Mouse (Mus musculus) right cerebral cortex, postnatal 10 days (tissue): ENCODE measurements around the gene Mrpl51.

Experiments
- DNase-seq, 2 experiments: peaks; one replicate each; pipeline ENCODE4 v3.0.0; 2021; ENCODE audit warnings: low spot score in 2 of 2

The Mrpl51 gene

DNA sequence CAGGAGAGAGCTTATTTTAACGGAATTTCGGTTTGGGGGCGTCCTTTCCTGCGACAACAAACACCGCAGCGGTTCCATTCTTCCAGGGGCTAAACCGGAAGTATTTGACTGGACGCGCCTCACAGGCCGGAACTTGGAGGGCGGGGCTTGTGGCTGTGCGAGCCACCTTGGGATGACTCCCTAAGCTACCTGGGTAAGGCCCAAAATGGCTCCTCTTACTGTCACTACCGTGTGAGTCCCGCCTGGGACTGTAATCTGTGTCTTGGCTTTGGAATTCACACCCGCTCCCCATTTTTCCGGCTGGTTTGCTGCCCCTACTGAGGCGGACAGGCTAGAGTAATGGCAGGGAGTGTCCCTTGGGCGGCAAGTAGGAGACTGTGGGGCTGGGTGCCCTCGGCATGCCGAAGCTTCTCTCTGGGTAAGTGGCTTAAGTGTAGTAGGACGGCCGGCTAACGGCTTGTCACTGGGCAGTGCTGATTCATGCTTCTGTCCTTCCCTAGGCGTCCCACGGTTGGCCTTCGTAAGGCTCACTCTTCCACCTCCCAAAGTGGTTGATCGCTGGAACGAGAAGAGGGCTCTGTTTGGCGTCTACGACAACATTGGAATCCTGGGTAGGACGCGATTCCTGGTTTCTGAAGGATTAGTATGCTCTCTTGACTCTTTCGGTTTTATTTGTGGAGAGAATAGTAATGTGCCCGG lies 564 bp downstream of the Mrpl51 start:
- peak; percentile 95 for DNase-seq

DNA sequence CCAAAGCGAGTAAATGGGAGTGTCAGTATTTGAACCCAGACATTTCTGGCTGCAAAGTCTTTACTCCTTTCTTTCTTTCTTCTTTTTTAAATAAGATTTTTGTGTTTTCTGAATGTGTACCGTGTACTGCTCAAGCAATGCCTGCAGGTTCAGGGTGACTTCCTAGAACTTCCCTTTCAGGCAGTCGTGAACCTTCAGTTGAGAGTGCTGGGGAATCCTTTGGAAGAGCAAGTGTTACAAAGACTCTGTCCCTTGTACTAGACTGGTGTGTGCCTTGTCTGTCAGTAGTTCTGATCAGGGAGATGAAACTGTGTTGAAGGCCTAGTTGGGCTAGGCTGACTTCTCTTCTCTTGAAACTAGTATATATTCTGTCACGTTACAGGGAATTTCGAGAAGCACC lies 1.2 kb downstream of the Mrpl51 start:
- DNase-seq: no peak

DNA sequence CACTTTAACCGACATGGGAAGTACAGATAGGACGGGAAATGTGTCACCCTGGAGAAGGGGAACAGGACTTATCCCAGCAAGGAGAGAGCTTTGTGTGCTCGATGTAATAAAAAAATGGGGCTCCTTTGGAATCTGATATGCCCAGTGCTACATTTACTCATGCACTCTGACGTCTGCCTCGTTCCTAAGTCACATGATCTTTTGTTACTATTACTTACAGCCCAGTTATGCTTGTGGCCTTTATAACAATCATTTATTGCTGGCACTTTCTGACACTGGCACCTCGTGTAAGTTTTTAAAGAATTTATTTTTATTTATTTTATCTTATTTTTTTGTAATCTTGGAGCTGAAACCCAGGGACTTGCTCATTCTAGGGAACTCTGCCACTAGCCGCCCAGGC lies 1.8 kb downstream of the Mrpl51 start:
- DNase-seq: no peak

DNA sequence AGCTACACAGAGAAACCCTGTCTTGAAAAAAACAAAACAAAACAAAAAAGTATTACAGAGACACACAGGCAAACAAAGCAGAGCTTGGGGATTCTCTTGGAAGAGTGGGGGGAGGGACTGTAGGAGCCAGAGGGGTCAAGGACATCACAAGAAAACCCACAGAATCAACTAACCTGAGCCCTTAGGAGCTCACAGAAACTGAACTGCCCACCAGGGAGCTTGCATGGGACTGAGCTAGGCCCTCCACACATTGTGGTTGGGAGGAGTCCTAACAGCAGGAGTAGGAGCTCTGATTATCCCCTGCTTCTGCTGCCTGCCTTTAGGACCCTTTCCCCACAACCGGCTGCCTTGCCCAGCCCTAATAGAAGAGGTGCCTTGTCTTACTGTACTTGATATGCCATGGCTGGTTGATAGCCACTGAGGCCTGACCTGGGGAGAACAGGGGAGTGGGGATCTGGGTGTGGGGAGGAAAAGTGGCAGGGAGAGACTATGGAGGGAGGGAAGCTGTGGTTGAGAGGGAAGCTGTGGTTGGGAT lies 4.0 kb downstream of the Mrpl51 start:
- no peak for DNase-seq

DNA sequence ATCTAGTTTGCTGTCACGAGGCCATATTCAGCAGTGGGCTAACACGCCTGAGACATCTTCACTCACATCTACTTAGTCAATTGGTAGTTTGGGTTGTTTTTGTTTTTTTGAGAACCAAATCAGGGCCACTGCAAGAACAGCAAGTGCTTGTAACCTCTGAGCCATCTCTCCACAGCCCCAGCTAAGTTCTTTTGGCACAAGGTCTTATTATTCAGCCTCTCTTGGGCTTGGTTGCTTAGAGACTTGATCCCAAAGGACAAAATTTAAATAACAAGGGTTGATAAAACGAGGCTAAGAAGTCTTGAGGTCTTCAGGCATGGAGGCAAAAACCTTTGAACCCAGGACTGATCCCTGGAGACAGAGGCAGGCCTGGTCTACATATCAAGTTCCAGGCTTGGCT lies 4.7 kb downstream of the Mrpl51 start:
- no peak for DNase-seq

DNA sequence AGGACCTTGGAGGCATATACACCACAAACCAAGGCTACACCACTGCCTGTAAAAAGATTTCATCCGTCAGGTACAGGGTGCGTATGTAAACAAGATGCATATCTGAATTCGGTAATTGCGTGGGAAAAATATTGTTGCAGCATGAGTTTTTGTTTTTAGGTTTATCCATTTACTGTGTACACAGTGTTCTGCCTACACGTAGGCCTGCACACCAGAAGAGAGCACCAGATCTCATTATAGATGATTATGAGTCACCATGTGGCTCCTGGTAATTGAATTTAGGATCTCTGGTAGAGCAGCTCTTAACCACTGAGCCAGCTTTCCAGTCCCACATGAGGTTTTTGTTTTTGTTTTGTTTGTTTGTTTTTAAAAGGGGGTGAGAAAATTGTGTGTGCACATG lies 5.6 kb downstream of the Mrpl51 start:
- no peak for DNase-seq

DNA sequence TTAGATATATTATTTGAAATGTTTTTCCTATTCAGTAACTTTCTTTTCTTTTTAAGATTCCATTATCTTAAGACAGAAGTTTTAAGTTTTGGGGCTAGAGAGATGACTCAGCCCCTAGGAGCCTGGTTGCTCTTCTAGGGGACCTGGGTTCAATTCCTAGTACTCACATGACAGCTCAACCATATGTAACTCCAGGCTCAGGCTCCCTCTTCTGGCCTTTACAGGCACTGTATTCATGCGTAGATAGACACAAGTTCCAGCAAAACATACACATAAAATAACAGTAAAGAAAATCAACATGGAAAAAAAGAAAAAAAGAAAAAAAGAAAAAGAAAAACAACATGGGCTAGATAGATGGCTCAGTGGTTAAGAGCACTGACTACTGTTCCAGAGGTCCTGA lies 18.8 kb downstream of the Mrpl51 start:
- DNase-seq: no peak

DNA sequence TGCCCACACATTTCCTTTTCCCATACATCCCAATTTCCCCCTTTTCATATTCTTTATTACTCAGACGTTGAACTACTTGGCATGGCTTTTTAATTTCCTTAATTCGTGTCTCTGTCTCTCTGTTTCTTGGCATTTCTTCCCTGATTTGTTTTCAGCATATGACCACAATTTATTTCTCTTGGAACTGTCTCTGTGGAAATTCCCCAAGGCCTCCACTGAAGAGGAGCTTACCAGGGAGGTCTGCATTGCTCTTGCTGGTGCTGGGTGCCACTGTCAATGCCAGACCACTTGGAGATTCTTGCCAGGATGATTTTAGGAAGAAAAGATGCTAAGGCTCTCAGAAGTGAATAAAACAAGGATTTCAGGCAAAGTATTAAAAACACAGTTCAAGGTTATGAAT lies 21.0 kb downstream of the Mrpl51 start:
- DNase-seq: no peak

DNA sequence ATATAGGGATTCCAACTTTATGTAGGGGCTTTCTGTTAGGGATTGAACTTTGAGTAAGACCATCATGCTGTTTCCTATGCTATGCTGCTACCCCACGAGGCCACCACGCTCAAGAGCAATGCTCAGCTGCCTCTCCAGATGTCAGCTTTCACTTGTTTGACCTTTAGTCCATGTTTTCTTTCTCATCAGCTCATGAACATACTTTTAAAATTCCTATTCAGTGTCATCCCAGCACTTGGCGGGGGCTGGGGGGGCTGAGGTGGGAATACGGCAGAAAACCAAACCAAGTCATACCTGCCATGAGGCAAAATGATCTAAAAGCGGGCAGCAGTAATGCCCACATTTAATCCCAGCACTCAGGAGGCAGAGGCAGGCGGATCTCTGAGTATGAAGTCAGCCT lies 21.5 kb downstream of the Mrpl51 start:
- DNase-seq: no peak

DNA sequence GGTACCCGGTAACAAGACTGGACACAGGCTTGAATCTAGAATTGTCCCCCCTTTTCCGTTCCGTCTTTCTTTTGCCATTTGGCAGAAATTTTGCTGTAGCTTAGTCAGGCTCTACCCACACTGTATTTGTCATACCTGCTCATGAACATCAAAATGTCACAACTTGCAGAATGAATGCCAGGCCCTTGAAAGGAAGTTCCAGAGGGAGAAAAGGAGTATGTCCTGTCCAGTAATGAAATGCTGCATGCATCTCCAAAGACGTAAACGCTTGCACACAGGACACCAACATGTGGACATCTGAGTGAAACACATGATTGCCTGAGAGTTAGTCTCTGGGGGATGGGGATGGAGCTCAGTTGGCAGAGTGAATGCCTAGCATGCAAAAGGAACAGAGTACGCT lies 22.1 kb downstream of the Mrpl51 start:
- no peak for DNase-seq

DNA sequence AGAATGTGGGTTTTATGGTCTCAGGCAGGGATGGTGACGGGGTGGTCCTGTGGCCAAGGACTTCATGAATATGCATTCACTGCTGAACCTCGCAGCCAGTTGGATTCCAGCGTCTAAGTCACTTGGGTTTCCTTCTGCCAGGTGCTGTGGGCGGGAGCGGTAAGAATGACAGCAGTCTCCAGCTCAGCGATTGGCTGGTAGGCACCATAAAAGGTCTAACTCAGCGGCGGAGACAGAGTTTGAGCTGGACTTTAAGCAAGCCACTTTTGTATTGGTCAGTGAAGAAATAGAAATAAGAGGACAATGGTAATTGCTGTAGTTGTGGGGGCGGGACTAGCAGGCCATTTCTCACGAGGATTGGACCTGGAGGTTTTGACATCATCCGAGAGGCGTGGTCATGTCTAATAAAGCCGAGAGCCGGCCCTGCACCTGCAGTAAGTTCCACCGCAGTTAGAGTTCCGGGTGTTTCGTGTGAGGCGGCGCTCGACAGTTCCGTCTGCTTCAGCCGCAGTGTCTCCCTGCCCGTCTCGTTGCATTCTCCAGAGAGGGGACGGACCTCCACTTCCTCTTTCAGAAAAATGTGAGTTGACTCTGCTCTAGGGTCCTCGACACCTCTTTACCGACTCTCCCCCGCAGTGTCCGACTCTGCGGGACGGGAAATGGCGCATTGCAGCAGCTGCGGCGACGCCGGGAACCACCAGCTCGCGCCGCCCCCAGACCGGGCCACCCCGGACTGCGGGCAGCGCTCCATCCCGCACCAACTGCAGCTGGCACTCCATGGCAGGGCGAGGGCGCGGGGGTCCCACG lies 23.8 kb downstream of the Mrpl51 start, which contains the start of gene Vamp1:
Gene Vamp1 (plus strand): TSS at position 404 of the 807 bp plus-strand sequence.
- DNase-seq: peak; percentile 95 to 98

DNA sequence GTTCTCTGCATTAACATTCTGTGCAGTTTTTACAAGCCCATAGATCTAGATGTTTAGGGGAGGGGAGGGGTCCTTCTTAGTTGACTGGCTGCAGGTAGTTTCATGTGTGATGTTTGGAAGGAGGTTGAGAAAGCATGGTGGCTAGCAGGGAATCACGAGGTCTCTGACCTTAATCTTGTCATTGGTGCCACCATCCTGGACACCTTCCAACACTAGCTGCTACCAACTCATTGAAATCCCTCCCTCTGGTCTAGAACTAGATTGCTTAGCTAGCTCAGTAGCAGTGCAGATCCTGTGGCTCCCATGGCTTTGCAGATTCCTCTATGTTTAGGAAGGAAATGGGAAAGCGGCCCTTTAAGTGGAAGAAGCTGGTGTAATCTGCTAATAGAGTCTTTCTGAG lies 25.3 kb downstream of the Mrpl51 start:
- DNase-seq: no peak

DNA sequence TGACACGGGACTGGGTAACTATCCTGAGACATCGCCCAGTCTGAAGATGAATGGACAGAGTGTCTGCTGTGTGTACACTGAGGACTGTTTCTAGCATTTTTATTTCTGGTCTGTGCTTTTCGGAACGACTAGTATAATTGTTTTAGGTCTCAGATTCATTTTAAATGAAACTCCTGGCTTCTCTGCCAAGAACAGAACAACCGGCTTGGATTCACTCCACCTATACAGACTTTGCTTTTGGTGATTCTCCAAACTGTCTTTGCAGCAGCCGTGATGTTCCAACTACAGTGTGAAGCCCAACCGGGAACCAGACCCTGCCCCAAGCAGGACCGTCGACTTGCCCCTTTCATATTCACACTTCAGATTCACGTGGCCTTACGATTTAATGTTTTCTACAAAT lies 26.3 kb downstream of the Mrpl51 start:
- peak in 1 of 2 experiments; percentile 46 for DNase-seq

DNA sequence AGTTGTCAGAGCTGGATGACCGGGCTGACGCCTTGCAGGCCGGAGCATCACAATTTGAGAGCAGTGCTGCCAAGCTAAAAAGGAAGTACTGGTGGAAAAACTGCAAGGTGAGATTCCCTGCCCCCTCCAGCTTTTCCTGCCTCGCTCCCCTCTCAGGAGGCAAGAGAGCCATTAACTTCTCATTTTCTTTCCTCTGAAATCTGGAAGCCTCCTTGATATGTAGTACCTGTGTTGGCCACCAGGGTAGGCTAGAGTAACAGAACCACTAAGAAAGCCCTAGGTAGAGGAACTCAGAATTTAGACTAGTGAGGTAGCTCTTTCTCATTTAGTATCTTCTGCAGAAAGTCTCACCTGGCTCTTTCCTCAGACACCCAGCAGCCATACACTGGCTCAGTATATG lies 27.4 kb downstream of the Mrpl51 start:
- peak; percentile 71 to 72 for DNase-seq

DNA sequence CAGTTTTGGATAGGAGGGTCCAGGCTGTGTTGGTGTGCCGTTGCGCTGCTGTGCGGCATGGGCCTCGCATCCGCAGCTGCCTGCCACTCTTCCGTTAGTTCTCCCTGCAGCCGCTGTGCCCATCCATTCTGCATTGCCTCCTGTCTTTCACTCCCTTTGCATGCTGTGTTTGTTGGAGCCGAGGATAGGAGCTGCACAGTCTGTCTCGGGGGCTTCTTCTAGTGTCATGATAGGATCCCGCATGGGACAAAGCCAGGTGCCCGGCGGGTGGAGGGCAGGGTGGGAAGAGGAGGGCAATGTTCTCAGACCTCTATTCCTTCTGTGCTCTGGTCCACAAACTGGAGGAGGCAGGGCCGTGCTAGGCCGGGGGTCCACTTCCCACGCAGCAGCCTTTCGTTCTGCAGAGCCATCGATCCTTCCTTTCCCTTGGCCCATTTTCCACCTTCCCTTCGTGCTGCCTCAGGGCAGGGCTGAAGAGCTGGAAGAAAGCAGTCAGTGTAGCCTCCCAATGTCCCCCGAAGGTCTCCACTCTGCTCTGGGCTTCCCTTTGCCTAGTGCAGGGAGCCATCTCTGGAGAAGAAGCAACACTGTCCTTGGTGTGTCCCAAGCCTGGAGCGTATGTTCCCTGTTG lies 29.6 kb downstream of the Mrpl51 start:
- no peak for DNase-seq

DNA sequence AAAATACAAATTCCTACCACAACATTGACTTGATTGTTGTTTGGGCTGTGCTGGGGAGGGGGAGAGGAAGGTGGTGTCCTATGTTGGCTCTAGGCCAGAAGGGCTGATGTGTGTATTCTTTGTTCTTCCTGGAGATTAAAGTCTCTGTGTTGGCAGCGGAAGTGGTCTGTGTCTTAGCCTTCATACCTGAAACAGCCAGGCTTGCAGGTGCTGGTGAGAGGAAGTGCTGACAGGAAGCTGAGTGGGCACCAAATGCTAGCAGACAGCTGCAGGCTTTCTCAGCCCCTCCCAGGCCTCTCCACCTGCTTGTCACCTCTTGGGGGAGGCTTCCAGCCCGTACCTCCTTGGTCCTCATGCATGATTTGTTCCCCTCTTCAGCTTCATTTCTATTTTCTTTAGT lies 30.5 kb downstream of the Mrpl51 start:
- no peak for DNase-seq

DNA sequence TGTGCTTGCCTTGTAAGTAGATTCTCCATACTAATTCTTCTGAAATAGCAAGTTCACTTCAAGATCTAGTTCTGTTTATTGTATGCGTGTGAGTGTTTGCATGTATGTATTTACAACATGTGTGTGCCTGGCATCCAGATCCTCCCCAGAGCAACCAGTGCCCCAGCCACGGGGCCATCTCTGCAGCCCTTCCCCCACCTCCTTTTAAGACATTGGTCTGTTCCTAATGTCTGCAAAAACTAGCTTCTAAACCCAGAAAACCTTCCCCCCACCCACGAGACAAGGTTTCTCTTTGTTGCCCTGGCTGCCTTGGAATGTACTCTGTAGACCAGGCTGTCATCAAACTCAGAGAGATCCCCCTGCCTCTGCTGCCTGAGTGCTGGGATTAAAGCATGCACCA lies 31.0 kb downstream of the Mrpl51 start:
- DNase-seq: no peak

DNA sequence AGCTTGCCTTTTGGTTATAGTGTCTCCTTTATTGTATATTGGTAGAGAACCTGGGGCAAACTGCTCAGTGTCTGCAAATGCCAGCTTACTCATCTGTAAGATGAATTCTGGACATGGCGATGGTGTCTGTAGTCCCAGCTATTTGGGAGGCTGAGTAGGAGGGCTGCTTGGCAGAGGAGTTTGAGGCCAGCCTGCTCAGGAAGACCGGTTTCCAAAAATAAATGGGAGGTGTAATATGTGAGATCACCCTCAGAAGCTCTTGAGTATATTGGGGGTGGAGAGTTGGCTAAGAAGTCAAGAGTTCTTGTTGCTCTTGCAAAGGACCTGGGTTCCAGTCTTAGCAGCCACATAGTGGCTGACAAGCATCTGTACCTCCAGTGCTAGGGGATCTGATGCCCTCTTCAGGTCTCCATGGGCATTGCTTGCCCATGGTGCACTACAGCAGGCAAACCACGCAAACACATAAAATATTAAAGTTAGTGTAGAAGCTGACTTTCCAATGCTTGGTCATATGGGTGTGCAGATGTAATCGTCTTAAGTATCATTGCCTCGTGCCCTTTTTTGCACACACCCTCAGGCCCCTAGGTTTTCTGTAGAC lies 34.0 kb downstream of the Mrpl51 start:
- no peak for DNase-seq

DNA sequence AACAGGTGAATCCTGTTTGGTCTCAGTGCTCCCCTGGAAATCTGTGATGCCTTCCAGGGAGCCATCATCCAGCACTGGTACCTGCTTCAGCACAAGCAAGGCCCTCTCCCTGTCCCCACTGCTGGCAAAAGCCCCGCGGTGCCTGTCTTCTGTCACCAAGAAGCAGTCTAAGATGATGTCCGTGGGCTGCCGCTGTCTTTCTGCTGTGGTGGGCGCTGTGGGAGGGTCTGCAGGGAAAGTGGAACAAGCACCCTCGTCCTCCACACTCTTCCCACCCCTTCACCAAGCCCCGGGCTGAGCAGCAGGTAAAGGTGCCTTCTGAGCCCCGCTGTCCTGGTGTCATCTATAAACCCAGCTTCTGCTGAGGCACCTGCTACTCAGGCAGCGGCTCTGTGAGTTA lies 39.0 kb downstream of the Mrpl51 start:
- DNase-seq: no peak

DNA sequence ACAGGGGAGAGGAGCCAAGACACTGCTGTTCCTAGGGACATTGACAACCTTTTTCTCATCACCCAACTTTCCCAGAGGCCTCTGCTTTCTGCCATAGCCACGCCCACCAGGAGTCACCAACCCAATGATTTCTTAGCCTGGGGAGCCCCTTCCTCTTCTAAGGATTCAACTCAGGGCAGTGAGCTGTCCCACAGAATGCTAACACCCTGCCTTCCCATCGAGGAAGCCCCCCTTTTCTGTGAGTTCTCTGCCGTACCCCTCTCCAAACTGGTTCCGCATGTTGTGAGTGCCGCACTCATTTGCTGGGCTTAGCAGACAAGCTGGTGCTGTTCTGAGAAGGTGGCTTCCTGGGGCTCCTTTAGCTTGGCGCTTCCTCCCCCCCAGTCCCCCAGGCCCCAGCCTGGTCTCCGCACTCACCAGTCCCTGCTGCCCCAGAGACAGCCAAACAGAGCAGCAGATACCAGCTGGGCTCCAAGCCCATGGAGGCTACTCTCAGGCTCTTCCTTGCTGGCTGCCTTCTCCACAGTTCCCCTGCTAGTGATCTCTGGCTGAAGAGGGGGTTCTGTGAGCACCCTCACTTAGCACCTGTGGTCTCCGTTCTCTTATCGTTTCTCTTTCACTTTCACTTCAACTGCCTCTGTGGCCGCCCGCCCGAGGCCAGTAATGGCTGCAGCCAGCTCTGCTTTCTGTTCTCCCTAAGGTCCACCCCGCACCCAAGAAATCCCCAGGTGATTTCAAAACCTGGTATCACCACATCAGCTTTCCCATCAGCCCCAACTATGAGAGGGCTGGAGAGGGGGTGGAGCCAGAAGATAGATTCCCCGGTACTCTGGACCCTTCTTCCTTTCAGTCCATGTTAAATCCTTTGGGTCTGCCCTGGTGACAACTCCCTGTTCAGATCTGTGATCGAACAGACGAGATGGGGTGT lies 39.8 kb downstream of the Mrpl51 start, which contains the start of gene Tapbpl:
Gene Tapbpl (minus strand): TSS at position 744 of the 928 bp plus-strand sequence.
- DNase-seq: peak; percentile 58 to 61

DNA sequence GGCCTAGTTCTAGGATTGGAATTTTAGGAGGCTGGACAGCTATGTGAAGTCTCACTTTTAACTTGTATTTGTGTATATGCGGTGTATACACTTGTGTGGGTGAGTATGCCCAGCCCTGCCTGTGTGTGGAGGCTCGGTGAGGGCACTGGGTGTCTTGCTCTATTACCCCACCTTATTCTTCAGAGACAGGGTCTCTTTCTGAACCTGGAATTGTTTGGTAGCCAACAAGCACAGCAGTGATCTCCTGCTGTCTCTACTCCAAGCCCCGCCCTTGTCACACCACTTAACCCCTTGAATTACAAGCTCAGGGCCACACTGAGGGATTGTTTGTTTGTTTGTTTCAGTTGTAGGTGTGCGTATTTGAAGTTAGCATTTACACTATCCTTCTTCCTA lies 40.4 kb downstream of the Mrpl51 start:
- DNase-seq: no peak
